Mouse (Mus musculus) CH12.LX (cell line): Measurements from ENCODE around the gene Slc30a5.

Experiments
- BHLHE40 ChIP-seq: IDR thresholded peaks from 2 replicates; pipeline ENCODE4 v1.6.1; 2011; ENCODE audit warnings: mild to moderate bottlenecking, low read depth, low read length, improper control_type of control experiment
- CTCF ChIP-seq, 2 experiments: IDR thresholded peaks in 1 of 2; conservative IDR thresholded peaks in 1 of 2; 2 replicates each; pipeline ENCODE4 v1.5.1; 2011 to 2012; ENCODE audit warnings: low read depth in 2 of 2, low read length in 2 of 2, improper control_type of control experiment in 1 of 2, inconsistent platforms in 1 of 2, mild to moderate bottlenecking in 1 of 2, moderate library complexity in 1 of 2
- ELF1 ChIP-seq: IDR thresholded peaks from 2 replicates; pipeline ENCODE4 v1.6.1; 2014; ENCODE audit warnings: low read depth, mild to moderate bottlenecking, inconsistent platforms, low read length, improper control_type of control experiment
- EP300 ChIP-seq: IDR thresholded peaks from 2 replicates; pipeline ENCODE4 v1.6.1; 2011; ENCODE audit warnings: low read length, improper control_type of control experiment
- GABPA ChIP-seq: IDR thresholded peaks from 2 replicates; pipeline ENCODE4 v1.6.1; 2012; ENCODE audit warnings: low read depth, low read length, improper control_type of control experiment, inconsistent platforms; ENCODE audit not compliant: insufficient replicate concordance
- HCFC1 ChIP-seq: IDR thresholded peaks from 2 replicates; pipeline ENCODE4 v1.6.1; 2012; ENCODE audit warnings: low read depth, mild to moderate bottlenecking, inconsistent platforms, low read length, improper control_type of control experiment
- IRF4 ChIP-seq: IDR thresholded peaks from 2 replicates; pipeline ENCODE4 v1.6.1; 2014; ENCODE audit warnings: low read depth, mild to moderate bottlenecking, inconsistent platforms, low read length, improper control_type of control experiment
- MAZ ChIP-seq: IDR thresholded peaks from 2 replicates; pipeline ENCODE4 v1.6.1; 2012; ENCODE audit warnings: low read depth, mild to moderate bottlenecking, inconsistent platforms, low read length, improper control_type of control experiment, moderate library complexity
- POLR2A ChIP-seq: IDR thresholded peaks from 2 replicates; pipeline ENCODE4 v1.6.1; 2011; ENCODE audit warnings: low read depth, mild to moderate bottlenecking, improper control_type of control experiment, low read length
- RCOR1 ChIP-seq: conservative IDR thresholded peaks from 2 replicates; pipeline ENCODE4 v1.6.1; 2012; ENCODE audit warnings: low read depth, mild to moderate bottlenecking, inconsistent platforms, low read length, improper control_type of control experiment
- SIN3A ChIP-seq: IDR thresholded peaks from 2 replicates; pipeline ENCODE4 v1.6.1; 2012; ENCODE audit warnings: low read length, improper control_type of control experiment, inconsistent platforms
- TCF12 ChIP-seq: IDR thresholded peaks from 2 replicates; pipeline ENCODE4 v1.6.1; 2014; ENCODE audit warnings: low read depth, mild to moderate bottlenecking, inconsistent platforms, low read length, improper control_type of control experiment
- USF1 ChIP-seq: IDR thresholded peaks from 2 replicates; pipeline ENCODE4 v1.6.1; 2014; ENCODE audit warnings: low read depth, mild to moderate bottlenecking, inconsistent platforms, low read length, improper control_type of control experiment
- ZC3H11A ChIP-seq: IDR thresholded peaks from 2 replicates; pipeline ENCODE4 v1.6.1; 2012; ENCODE audit warnings: low read depth, mild to moderate bottlenecking, inconsistent platforms, low read length, improper control_type of control experiment

GRCm38 (mm10) chr13:100875103-100875502 lies 41.9 kb upstream of the Slc30a5 start:
- no peak for TF ChIP-seq CTCF (conservative IDR thresholded peaks at IDR 0.05 in 1 of 2, IDR thresholded peaks at IDR 0.05 in 1 of 2; ENCODE audit: low read depth in 2 of 2, low read length in 2 of 2)
- TF ChIP-seq POLR2A, result no peak
- TF ChIP-seq ZC3H11A, result no peak
- no peak for TF ChIP-seq HCFC1
- TF ChIP-seq BHLHE40, result no peak
- no peak for TF ChIP-seq USF1
- TF ChIP-seq ELF1, result no peak
- no peak for TF ChIP-seq EP300
- TF ChIP-seq GABPA, result no peak
- TF ChIP-seq SIN3A, result no peak
- TF ChIP-seq MAZ, result no peak
- no peak for TF ChIP-seq IRF4
- no peak for TF ChIP-seq RCOR1
- TF ChIP-seq TCF12, result no peak
